ENCODE assay signal across 23 mouse cellular contexts in the genomic region with DNA sequence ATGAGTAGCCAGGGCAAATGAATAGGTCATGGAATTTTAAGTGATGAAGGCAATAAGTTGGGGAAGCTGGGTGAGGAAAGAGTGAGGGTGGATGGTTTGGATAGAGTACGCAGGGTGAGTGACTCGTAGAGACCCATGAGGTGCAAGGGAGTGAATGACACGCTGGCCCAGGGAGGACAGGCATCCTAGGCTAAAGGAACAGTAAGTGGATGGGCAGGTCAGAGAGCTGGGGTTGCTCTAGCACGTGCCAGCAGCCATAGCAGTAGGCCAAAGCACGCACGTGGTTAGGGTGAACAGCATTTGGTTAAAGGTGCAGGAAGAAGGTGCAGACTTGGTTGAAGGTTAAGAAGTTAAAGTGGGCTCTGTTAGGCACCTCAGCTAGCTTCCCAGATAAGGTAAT.
"Had no signal": no experiment of that assay in that cellular context is flagged by ENCODE, and none has a peak within 500 bp of the region (broad histone marks: within the 10 kb centered on the region; RNA-seq: fewer than 3 reads in every experiment).

No protein-coding gene starts in this region.

- H3K9me3 ChIP-seq: heart, embryonic 13.5 days; heart, embryonic 15.5 days; limb, embryonic 13.5 days; limb, embryonic 15.5 days; liver, embryonic 12.5 days had no signal

- H3K27ac ChIP-seq: heart, embryonic 13.5 days; heart, embryonic 15.5 days; hindbrain, embryonic 14.5 days; limb, embryonic 13.5 days; limb, embryonic 15.5 days; liver, embryonic 12.5 days; liver, embryonic 14.5 days had no signal

- H3K27me3 ChIP-seq: heart, embryonic 13.5 days; heart, embryonic 15.5 days; limb, embryonic 13.5 days; limb, embryonic 15.5 days; liver, embryonic 12.5 days had no signal

- ATAC-seq: forebrain, postnatal 0 days; hindbrain, embryonic 16.5 days; inflammation-experienced regulatory T-cells, adult 6 months; intestine, postnatal 0 days; liver, embryonic 12.5 days had no signal

- DNase-seq: forebrain, postnatal 0 days; gastrocnemius, postnatal 14 days; gastrocnemius, postnatal 36 days; heart, adult 18-20 months; heart, postnatal 14 days; heart, postnatal 36 days; kidney, adult 18-20 months; kidney, adult 8-10 months; kidney, postnatal 14 days; kidney, postnatal 36 days; layer of hippocampus, adult 9-11 months; layer of hippocampus, postnatal 36 days; left cerebral cortex, postnatal 4 days had no signal

- H3K4me3 ChIP-seq: heart, embryonic 13.5 days; heart, embryonic 15.5 days; limb, embryonic 13.5 days; limb, embryonic 15.5 days; liver, embryonic 12.5 days had no signal

- H3K4me2 ChIP-seq: heart, embryonic 13.5 days; heart, embryonic 15.5 days; hindbrain, embryonic 14.5 days; limb, embryonic 13.5 days; limb, embryonic 15.5 days; liver, embryonic 12.5 days had no signal

- H3K9ac ChIP-seq: forebrain, postnatal 0 days; heart, embryonic 13.5 days; heart, embryonic 15.5 days; hindbrain, embryonic 14.5 days; limb, embryonic 13.5 days; limb, embryonic 15.5 days; liver, embryonic 12.5 days; liver, embryonic 14.5 days had no signal
